Mouse (Mus musculus): ENCODE results near the gene Cyth3.

The Cyth3 gene

GRCm38 (mm10) chr5:143706030-143706821 is 84.0 kb downstream of the Cyth3 start:
- in situ Hi-C loops (cut with MboI, MseI) = no loop called here

- in situ Hi-C loops (cut with MboI, MseI) = no loop called here
Observed at GRCm38 (mm10) chr5:143706822-143707200, 84.6 kb downstream of the Cyth3 start.

- in situ Hi-C loops (cut with MboI, MseI) = no loop called here
Observed at GRCm38 (mm10) chr5:143711326-143711725, 89.1 kb downstream of the Cyth3 start.

- in situ Hi-C loops (cut with MboI, MseI) = no loop called here
Observed at GRCm38 (mm10) chr5:143712011-143712800, 90.0 kb downstream of the Cyth3 start.

- in situ Hi-C loops (cut with MboI, MseI) = no loop called here
Observed at GRCm38 (mm10) chr5:143721962-143722361, 99.7 kb downstream of the Cyth3 start.

- in situ Hi-C loops (cut with MboI, MseI) = no loop called here
Observed at GRCm38 (mm10) chr5:143730915-143731314, 108.7 kb downstream of the Cyth3 start.

GRCm38 (mm10) chr5:143731483-143732112 is 109.4 kb downstream of the Cyth3 start:
- in situ Hi-C loops (cut with MboI, MseI) = no loop called here

- in situ Hi-C loops (cut with MboI, MseI) = no loop called here
Observed at GRCm38 (mm10) chr5:143732180-143732891, 110.1 kb downstream of the Cyth3 start, which contains the start of gene Usp42. TSS of gene Usp42 (minus strand) at chr5:143732280.

- in situ Hi-C loops (cut with MboI, MseI) = no loop called here
Observed at GRCm38 (mm10) chr5:143749630-143750208, 127.5 kb downstream of the Cyth3 start.

GRCm38 (mm10) chr5:143755529-143756141 is 133.4 kb downstream of the Cyth3 start:
- in situ Hi-C loops (cut with MboI, MseI) = no loop called here

GRCm38 (mm10) chr5:143757755-143758443 is 135.7 kb downstream of the Cyth3 start:
- in situ Hi-C loops (cut with MboI, MseI) = no loop called here

GRCm38 (mm10) chr5:143759554-143759953 is 137.3 kb downstream of the Cyth3 start:
- in situ Hi-C loops (cut with MboI, MseI) = no loop called here
